Mouse (Mus musculus): ENCODE data around the gene Ptprd.

GRCm38 (mm10) chr4:76438068-76438467 lies 1773.7 kb downstream of the Ptprd start:
- TF ChIP-seq CTCF (IDR thresholded peaks at IDR 0.05; ENCODE audit: low read depth, low read length) (no peak), GATA1 (IDR thresholded peaks at IDR 0.05; ENCODE audit: borderline replicate concordance, low read length) (no peak)

Measured in G1E (cell line).